Mouse (Mus musculus): Measurements from ENCODE around the gene Ppp1r27. TPM values are rescaled to one million over a fixed set of nuclear protein-coding genes. Genes with fewer than 3 reads are reported as not detected.

The Ppp1r27 gene
- polyA plus RNA-seq, 1 experiment from 2014 or later = not detected

- Histone ChIP-seq H3K9me3 (no peaks in the 10 kb centered on the region), H3K27me3 (no peaks in the 10 kb centered on the region), H3K9ac (no peak overlapping the region), H3K4me2 (no peak overlapping the region), H3K27ac (replicated peaks) (no peak overlapping the region), H3K4me1 (replicated peaks) (no peaks in the 10 kb centered on the region), H3K4me3 (no peak overlapping the region), H3K36me3 (peaks cover 9% of the 10 kb centered on the region)
- WGBS = 94% methylated on average over 4 of the region's 4 CpGs
- no peak for ATAC-seq (ENCODE audit: low FRiP score, low read depth)
Measured at GRCm38 (mm10) chr11:120501701-120502100, 49.2 kb downstream of the Ppp1r27 start.

DNA sequence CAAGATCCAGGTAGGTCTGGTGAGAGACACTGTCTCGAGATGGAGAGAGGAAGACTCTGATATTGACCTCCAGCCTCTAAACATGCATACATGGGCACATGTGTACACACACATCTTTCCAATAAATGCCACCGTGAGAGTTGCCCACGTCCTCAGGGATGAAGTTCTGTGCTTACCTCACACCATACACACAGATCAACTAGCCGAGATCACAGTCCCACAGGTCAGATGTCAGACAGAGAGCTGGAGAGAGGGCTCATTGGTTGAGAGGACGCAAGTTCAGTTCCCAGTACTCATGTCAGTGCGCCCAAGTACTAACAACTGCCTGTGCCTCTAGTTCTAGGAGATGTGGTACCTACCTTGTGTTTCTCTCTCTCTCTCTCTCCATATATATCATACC is 49.9 kb downstream of the Ppp1r27 start:
- 72% methylated on average over 6 of the region's 6 CpGs for WGBS
- no peak for ATAC-seq (ENCODE audit: low FRiP score, low read depth)

DNA sequence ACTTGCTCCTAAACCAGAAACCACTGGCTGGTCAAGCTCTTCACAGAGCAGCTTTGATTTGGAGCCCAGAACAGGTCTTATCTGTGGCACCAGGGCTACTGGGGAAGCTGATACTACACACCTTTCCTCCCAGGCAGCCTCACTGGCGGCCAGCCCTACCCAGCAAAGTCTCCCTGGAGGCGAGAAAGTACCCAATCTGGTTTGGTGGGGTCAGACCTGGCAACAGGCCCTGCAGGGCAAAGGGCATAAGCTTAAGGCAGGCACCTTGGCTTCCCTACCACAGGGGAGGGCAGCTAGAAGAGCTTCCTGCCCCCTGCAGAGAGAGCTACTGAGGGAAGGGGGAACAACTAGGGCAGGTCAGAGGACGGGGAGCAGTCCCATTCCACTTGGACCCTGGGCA is 50.6 kb downstream of the Ppp1r27 start:
- 32% methylated on average over 3 of the region's 3 CpGs for WGBS

More for the DNA sequence above, 49.9 kb downstream of the Ppp1r27 start:
- no peak overlapping the region for H3K4me3 ChIP-seq
- peaks cover 14% of the 10 kb centered on the region for H3K36me3 ChIP-seq
- no peaks in the 10 kb centered on the region for H3K4me1 ChIP-seq (replicated peaks)
- H3K27ac ChIP-seq (replicated peaks) = no peak overlapping the region
- no peak overlapping the region for H3K9ac ChIP-seq
- H3K27me3 ChIP-seq = no peaks in the 10 kb centered on the region
- H3K9me3 ChIP-seq = no peaks in the 10 kb centered on the region
- H3K4me2 ChIP-seq = no peak overlapping the region

More for the DNA sequence above, 50.6 kb downstream of the Ppp1r27 start:
- H3K36me3 ChIP-seq = peaks cover 21% of the 10 kb centered on the region
- no peak overlapping the region for H3K9ac ChIP-seq
- H3K27ac ChIP-seq (replicated peaks) = no peak overlapping the region
- H3K4me3 ChIP-seq = no peak overlapping the region
- H3K4me1 ChIP-seq (replicated peaks) = no peaks in the 10 kb centered on the region
- no peaks in the 10 kb centered on the region for H3K9me3 ChIP-seq
- no peak for ATAC-seq (ENCODE audit: low FRiP score, low read depth)
- H3K4me2 ChIP-seq = no peak overlapping the region
- H3K27me3 ChIP-seq = no peaks in the 10 kb centered on the region

Other genes starting within 250 kb of the Ppp1r27 start
- 3,943 and 4,131 TPM in 2 replicates for gene Actg1, start 202.6 kb downstream of the Ppp1r27 start, polyA plus RNA-seq (2015; fragmentation: Nextera tagmentation; extraction: Ambion mirVana)
- gene Fscn2, start 189.6 kb downstream of the Ppp1r27 start, polyA plus RNA-seq (2015; fragmentation: Nextera tagmentation; extraction: Ambion mirVana) = 0.88 and 1.6 TPM in 2 replicates
- 95.4 and 110 TPM in 2 replicates for gene Faap100, start 172.4 kb downstream of the Ppp1r27 start, polyA plus RNA-seq (2015; fragmentation: Nextera tagmentation; extraction: Ambion mirVana)
- 34.9 and 36.9 TPM in 2 replicates for gene Nploc4, start 113.4 kb downstream of the Ppp1r27 start, polyA plus RNA-seq (2015; fragmentation: Nextera tagmentation; extraction: Ambion mirVana)
- gene Tspan10, start 108.5 kb downstream of the Ppp1r27 start, polyA plus RNA-seq (2015; fragmentation: Nextera tagmentation; extraction: Ambion mirVana) = not detected in 2 replicates
- gene Pde6g, start 97.6 kb downstream of the Ppp1r27 start, polyA plus RNA-seq (2015; fragmentation: Nextera tagmentation; extraction: Ambion mirVana) = 0.22 and 0.51 TPM in 2 replicates
- 11.5 and 12.0 TPM in 2 replicates for gene Oxld1, start 93.1 kb downstream of the Ppp1r27 start, polyA plus RNA-seq (2015; fragmentation: Nextera tagmentation; extraction: Ambion mirVana)
- 24.8 and 28.9 TPM in 2 replicates for gene Ccdc137, start 93.0 kb downstream of the Ppp1r27 start, polyA plus RNA-seq (2015; fragmentation: Nextera tagmentation; extraction: Ambion mirVana)
- 61.5 and 64.1 TPM in 2 replicates for gene Arl16, start 83.5 kb downstream of the Ppp1r27 start, polyA plus RNA-seq (2015; fragmentation: Nextera tagmentation; extraction: Ambion mirVana)
- gene Mrpl12, start 66.5 kb downstream of the Ppp1r27 start, polyA plus RNA-seq (2015; fragmentation: Nextera tagmentation; extraction: Ambion mirVana) = 122 and 125 TPM in 2 replicates
- gene Slc25a10, start 59.3 kb downstream of the Ppp1r27 start, polyA plus RNA-seq (2015; fragmentation: Nextera tagmentation; extraction: Ambion mirVana) = 31.7 and 31.9 TPM in 2 replicates
- 0.41 and 0.75 TPM in 2 replicates for gene Gcgr, start 20.4 kb downstream of the Ppp1r27 start, polyA plus RNA-seq (2015; fragmentation: Nextera tagmentation; extraction: Ambion mirVana)
- 243 and 246 TPM in 2 replicates for gene Mcrip1, start 1.4 kb downstream of the Ppp1r27 start, polyA plus RNA-seq (2015; fragmentation: Nextera tagmentation; extraction: Ambion mirVana)
- 263 and 274 TPM in 2 replicates for gene P4hb, start 22.1 kb upstream of the Ppp1r27 start, polyA plus RNA-seq (2015; fragmentation: Nextera tagmentation; extraction: Ambion mirVana)
- 492 and 533 TPM in 2 replicates for gene Arhgdia, start 30.5 kb upstream of the Ppp1r27 start, polyA plus RNA-seq (2015; fragmentation: Nextera tagmentation; extraction: Ambion mirVana)
- gene Alyref, start 47.2 kb upstream of the Ppp1r27 start, polyA plus RNA-seq (2015; fragmentation: Nextera tagmentation; extraction: Ambion mirVana) = 247 and 251 TPM in 2 replicates
- gene Anapc11, start 47.3 kb upstream of the Ppp1r27 start, polyA plus RNA-seq (2015; fragmentation: Nextera tagmentation; extraction: Ambion mirVana) = 200 and 215 TPM in 2 replicates
- gene Npb, start 57.3 kb upstream of the Ppp1r27 start, polyA plus RNA-seq (2015; fragmentation: Nextera tagmentation; extraction: Ambion mirVana) = 0.71 and 1.1 TPM in 2 replicates
- gene Pcyt2, start 66.8 kb upstream of the Ppp1r27 start, polyA plus RNA-seq (2015; fragmentation: Nextera tagmentation; extraction: Ambion mirVana) = 213 and 226 TPM in 2 replicates
- 43.4 and 45.6 TPM in 2 replicates for gene Sirt7, start 74.1 kb upstream of the Ppp1r27 start, polyA plus RNA-seq (2015; fragmentation: Nextera tagmentation; extraction: Ambion mirVana)
- 42.5 and 42.7 TPM in 2 replicates for gene Mafg, start 82.5 kb upstream of the Ppp1r27 start, polyA plus RNA-seq (2015; fragmentation: Nextera tagmentation; extraction: Ambion mirVana)
- gene Pycr1, start 92.6 kb upstream of the Ppp1r27 start, polyA plus RNA-seq (2015; fragmentation: Nextera tagmentation; extraction: Ambion mirVana) = 19.0 and 21.3 TPM in 2 replicates
- gene Myadml2, start 97.0 kb upstream of the Ppp1r27 start, polyA plus RNA-seq (2015; fragmentation: Nextera tagmentation; extraction: Ambion mirVana) = 0.67 and 1.0 TPM in 2 replicates
- 2.2 and 2.3 TPM in 2 replicates for gene Notum, start 110.0 kb upstream of the Ppp1r27 start, polyA plus RNA-seq (2015; fragmentation: Nextera tagmentation; extraction: Ambion mirVana)
- 140 and 154 TPM in 2 replicates for gene Aspscr1, start 121.8 kb upstream of the Ppp1r27 start, polyA plus RNA-seq (2015; fragmentation: Nextera tagmentation; extraction: Ambion mirVana)
- gene Cenpx, start 162.6 kb upstream of the Ppp1r27 start, polyA plus RNA-seq (2015; fragmentation: Nextera tagmentation; extraction: Ambion mirVana) = 107 and 109 TPM in 2 replicates
- 74.9 and 81.2 TPM in 2 replicates for gene Lrrc45, start 162.8 kb upstream of the Ppp1r27 start, polyA plus RNA-seq (2015; fragmentation: Nextera tagmentation; extraction: Ambion mirVana)
- 540 and 587 TPM in 2 replicates for gene Rac3, start 170.3 kb upstream of the Ppp1r27 start, polyA plus RNA-seq (2015; fragmentation: Nextera tagmentation; extraction: Ambion mirVana)
- gene Dcxr, start 176.1 kb upstream of the Ppp1r27 start, polyA plus RNA-seq (2015; fragmentation: Nextera tagmentation; extraction: Ambion mirVana) = 8.8 and 10.4 TPM in 2 replicates
- 0.97 and 2.1 TPM in 2 replicates for gene Cbr2, start 181.0 kb upstream of the Ppp1r27 start, polyA plus RNA-seq (2015; fragmentation: Nextera tagmentation; extraction: Ambion mirVana)
- gene Hmga1b, start 211.7 kb upstream of the Ppp1r27 start, polyA plus RNA-seq (2015; fragmentation: Nextera tagmentation; extraction: Ambion mirVana) = 2.1 and 2.9 TPM in 2 replicates
- 119 and 141 TPM in 2 replicates for gene Rfng, start 233.1 kb upstream of the Ppp1r27 start, polyA plus RNA-seq (2015; fragmentation: Nextera tagmentation; extraction: Ambion mirVana)
- 275 and 300 TPM in 2 replicates for gene Gps1, start 233.1 kb upstream of the Ppp1r27 start, polyA plus RNA-seq (2015; fragmentation: Nextera tagmentation; extraction: Ambion mirVana)
- gene Dus1l, start 245.3 kb upstream of the Ppp1r27 start, polyA plus RNA-seq (2015; fragmentation: Nextera tagmentation; extraction: Ambion mirVana) = 45.2 and 48.6 TPM in 2 replicates